Mouse (Mus musculus): ENCODE data around the gene Ntrk3.

The Ntrk3 gene

GRCm38 (mm10) chr7:78253777-78254385 is 483.9 kb downstream of the Ntrk3 start:
- in situ Hi-C loops (cut with MboI, MseI): no loop called here

DNA sequence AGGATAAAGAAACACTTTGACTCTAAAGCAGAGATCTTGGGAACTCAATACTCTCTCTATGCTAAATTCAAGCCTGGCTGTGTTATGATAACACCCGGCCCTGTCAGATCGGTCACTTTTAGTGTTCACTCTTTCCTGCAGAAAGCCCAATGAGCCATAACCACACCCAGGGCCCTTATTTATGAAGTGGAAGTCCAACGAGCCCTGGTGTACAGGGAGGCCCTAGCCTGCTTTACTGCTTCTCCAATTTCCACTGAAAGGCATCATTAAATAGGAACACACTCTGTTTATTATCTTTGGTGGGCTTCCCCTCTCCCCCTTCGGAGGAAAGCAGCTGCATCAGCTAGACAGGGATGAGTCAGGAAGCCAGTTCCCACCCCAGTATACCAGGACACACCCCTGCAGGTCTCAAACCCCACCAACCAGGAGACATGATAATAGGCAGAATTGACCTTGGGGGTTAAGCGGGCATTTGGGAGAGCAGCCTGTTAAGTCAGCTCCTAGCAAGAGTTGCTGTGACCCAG is 489.6 kb downstream of the Ntrk3 start:
- in situ Hi-C loops (cut with MboI, MseI): no loop called here

DNA sequence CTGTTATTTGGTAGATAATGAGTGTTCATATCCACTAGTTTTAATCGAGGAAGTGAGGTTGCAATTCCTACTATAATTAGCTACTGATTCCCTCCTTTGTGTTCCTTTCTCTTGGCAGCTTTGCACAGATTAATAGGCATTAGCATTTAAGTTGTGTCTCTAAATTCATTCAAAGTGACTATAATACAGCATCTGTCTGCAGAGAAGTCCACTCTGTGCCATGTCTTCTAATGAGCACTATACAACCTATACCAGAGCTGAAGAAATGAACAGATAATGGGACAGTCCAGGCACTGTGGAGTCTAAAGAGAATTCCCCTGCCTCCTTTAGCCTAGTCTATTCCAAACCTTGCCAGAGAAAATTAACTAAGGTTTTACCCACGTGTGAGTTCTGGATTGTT is 498.8 kb downstream of the Ntrk3 start:
- in situ Hi-C loops (cut with MboI, MseI): no loop called here

DNA sequence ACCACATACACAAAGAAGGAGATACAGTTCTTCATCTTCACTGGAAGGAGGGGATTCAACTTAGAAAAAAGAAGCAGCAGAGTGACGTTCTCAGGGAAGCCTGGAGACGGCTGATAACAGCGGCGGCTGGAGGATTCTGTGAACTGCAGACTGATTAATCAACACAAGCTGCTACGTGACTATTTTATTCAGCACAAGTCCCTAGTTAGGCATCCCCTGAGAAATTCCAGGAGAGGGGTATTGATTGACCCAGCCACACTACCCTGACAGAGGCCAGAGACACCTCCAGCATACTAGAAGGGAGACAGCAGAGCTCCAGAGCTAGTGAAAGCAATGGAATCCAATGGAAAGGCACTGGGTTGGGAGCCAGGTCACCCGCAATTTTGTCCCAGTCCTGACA is 516.1 kb downstream of the Ntrk3 start:
- in situ Hi-C loops (cut with MboI, MseI): loop anchor here in 1 of 2 experiments (10.0 kb wide), 1 partner anchor 1177 kb away; no protein-coding TSS in a partner anchor

DNA sequence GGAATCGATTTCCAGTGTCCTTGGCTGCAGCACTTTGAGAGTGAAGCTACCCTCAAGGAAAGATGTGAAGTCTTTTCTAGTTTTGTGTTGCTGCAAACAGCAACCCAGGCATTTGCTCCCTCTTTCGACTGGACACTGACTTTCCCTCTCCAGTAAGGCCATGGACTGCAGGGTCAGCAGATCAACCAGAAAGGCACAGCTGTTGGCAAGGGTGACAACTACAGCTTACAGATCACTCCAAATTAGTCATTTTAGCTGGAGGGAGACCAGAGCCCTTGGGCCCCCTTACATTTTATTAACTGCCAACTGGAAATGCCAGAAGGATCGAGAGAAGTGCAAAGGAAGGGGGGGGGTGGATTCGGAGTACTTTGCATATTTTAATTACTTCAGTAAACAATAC is 516.9 kb downstream of the Ntrk3 start:
- in situ Hi-C loops (cut with MboI, MseI): loop anchor here in 1 of 2 experiments (10.0 kb wide), 1 partner anchor 1176 kb away; no protein-coding TSS in a partner anchor

GRCm38 (mm10) chr7:78190931-78191653 is 546.7 kb downstream of the Ntrk3 start:
- in situ Hi-C loops (cut with MboI, MseI): no loop called here

GRCm38 (mm10) chr7:78185578-78185977 is 552.2 kb downstream of the Ntrk3 start:
- in situ Hi-C loops (cut with MboI, MseI): loop anchor here in 1 of 2 experiments (10.0 kb wide), 1 partner anchor 361 kb away; no protein-coding TSS in a partner anchor

DNA sequence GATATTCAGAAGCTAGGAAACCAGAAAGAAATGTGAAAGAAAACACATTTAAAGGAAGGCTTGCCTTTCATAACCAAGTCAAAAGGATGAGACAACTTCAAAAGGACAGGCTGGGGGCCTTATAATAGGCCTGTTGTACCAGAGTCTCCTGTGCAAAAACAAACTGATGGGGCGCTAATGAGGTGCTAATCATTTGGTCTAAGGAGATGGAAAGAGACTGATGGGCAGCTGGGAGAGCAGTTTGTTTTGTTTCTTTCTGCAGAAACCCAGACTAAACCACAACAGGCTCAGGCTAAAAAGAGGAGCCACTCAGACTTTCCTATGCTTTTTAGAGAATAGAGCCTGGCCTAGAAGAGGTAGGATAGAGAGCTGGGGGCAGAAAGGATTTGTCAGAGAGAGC is 554.4 kb downstream of the Ntrk3 start:
- in situ Hi-C loops (cut with MboI, MseI): loop anchor here in 1 of 2 experiments (10.0 kb wide), 1 partner anchor 359 kb away; no protein-coding TSS in a partner anchor

GRCm38 (mm10) chr7:78179996-78180665 is 557.7 kb downstream of the Ntrk3 start:
- in situ Hi-C loops (cut with MboI, MseI): loop anchor here in 1 of 2 experiments (10.0 kb wide), 1 partner anchor 355 kb away; no protein-coding TSS in a partner anchor

DNA sequence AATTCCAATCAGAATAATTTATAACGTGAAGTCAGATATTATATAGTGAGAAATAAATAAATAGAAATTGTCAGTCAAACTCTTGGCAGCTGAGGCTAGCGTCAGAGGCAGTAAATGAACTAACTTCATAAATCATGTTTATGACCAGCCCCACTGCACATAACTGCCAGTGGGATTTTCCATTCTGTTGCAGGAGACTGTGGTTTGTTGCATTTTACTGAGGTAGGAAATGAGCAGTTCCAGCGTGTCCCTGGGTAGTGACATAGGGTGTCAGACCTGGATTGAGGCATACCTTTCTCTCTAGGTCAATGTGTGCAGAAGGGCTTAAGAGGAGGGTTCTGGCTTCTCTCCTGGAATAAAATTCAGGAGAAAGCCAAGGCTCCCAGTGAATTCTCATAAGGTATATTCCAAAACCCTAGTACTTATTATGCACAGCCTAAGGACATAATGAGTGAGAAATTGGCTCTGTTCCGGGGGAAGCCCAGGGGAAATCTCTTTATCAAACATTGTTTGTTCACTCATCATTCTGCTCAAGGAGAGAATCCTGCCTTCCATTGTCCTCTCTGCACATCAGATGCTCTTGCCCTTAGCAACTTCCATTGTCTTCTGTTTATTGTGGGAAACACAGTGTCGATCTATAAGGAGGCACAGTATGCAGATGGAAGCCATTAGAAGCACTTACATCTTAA is 565.4 kb downstream of the Ntrk3 start:
- in situ Hi-C loops (cut with MboI, MseI): no loop called here

- in situ Hi-C loops (cut with MboI, MseI): no loop called here
These were observed 572.3 kb downstream of the Ntrk3 start for GRCm38 (mm10) chr7:78165466-78165865.

GRCm38 (mm10) chr7:78157946-78158345 is 579.9 kb downstream of the Ntrk3 start:
- in situ Hi-C loops (cut with MboI, MseI): loop anchor here in 1 of 2 experiments (10.0 kb wide), 1 partner anchor 1863 kb away; no protein-coding TSS in a partner anchor

DNA sequence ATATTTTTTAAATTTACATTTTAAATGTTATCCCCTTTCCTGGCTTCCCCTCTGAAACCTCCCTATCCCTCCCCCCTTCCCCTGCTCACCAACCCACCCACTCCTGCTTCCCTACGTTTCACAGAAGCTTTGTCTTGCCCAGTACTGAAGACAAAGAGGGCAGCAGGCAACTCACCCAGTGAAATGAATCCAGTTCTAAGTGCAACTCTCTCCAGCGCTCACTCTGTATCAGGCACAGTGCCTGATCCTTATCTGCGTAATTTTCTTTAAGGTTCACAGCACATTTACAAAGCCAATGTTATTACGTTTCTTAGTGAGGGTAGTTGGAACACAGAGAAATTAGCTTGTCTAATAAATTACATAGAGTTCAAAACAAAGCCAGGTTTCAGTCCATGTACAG is 592.6 kb downstream of the Ntrk3 start:
- in situ Hi-C loops (cut with MboI, MseI): no loop called here

DNA sequence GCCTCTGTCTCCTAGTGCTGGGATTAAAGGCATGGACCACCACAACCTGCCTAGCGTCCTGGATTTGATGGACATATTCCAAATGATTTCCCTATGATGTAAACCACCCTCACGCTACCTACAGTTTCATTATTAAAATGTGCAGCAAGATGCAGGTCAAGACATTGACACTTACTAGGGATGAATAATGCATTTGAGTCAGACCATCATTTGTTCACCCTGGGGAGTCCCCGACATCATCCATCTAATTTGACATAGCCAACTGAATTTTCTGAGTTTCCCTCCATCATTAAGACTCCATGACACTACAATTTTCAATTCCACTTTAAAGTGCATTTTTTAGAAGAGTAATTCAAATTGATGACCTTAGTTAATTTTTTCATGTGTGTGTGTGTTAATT is 593.0 kb downstream of the Ntrk3 start:
- in situ Hi-C loops (cut with MboI, MseI): no loop called here

DNA sequence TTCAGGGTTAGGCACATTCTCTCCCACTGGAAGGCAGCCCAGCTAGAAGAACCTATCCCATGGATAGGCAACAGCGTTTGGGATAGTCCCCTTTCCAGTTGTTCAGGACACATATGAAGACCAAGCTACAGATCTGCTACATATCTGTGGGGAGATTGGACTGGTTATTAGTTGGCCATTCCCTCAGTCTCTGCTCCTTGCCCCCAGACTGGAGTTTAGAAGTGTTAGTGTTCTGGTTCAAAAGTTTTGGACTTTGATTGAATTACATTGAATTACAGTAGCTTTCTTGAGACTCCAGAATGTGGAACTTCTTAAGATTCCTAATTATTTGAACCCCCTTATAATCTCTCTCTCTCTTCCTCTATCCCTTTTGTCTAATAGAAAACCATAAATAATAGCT is 607.8 kb downstream of the Ntrk3 start:
- in situ Hi-C loops (cut with MboI, MseI): no loop called here
